Mouse (Mus musculus): ENCODE data around the gene Blcap. TPM values are rescaled to one million over a fixed set of nuclear protein-coding genes. Genes with fewer than 3 reads are reported as not detected.
"Not testable (repeated sequence)": the region's sequence is repeated elsewhere in the genome, so short reads cannot be mapped to it uniquely, and the experiment has no call there.

Gene Blcap
- total and polyA plus RNA-seq, 2 experiments from 2014 or later: 307 to 394 TPM

DNA sequence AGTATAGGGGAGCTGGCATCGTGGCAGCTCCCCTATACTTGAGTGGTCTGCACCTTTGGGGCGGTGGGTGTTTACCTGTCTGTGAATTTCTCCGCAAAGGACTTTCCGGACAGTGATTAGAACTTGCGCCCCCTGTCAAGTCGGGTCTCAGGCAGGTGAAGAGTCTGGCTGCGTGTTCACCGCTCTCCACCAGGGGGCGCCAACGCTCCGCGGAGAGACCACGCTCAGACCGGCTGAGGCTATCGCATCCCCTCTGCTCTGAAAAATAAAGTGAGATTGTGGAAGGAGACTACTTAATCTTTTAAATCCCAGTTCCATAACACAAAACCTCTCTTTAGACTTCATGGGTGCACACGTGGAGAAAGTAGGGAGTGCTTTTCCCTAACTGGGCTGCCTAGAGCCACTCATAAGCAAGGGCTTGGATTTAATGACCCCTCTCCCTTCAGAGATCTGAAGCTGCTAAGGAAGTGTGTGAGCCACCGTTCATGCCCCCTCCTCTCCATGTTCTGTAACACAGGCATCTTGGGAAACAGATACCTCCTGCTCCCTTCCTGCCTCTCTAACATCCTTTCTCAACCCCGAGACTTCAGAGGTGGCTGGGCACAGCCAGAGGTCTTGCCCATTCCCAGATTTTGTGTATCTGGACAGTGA lies 34.1 kb upstream of the Blcap start:
- peak; percentile 98 for TF ChIP-seq CTCF (IDR thresholded peaks at IDR 0.05)
- H3K9ac ChIP-seq (replicated peaks; ENCODE audit: low read length, poor library complexity, severe bottlenecking): peak overlapping the region; percentile 33; the same call in 1 of the 2 replicates
- no peaks in the 10 kb centered on the region for H3K9me3 ChIP-seq (ENCODE audit: low read length)
- no peaks in the 10 kb centered on the region for H3K27me3 ChIP-seq (ENCODE audit: insufficient read depth, low read length)
- DNase-seq (ENCODE audit: low spot score) (peak; percentile 74), ATAC-seq (ENCODE audit: low FRiP score) (no peak; the same call in 1 of the 2 replicates)
- H3K4me3 ChIP-seq (ENCODE audit: low read depth, low read length): no peak overlapping the region
- 5% methylated on average over 18 of the region's 18 CpGs for WGBS
- no peak overlapping the region for H3K4me2 ChIP-seq (ENCODE audit: low read depth, low read length, poor library complexity, severe bottlenecking)
- H3K36me3 ChIP-seq (ENCODE audit: insufficient read depth, low read length): no peaks in the 10 kb centered on the region
- 0 out of 2 replicates have a peak overlapping the region, but pooled peaks have one; percentile 26 for H3K27ac ChIP-seq (ENCODE audit: low read depth, low read length)
- H3K4me1 ChIP-seq (ENCODE audit: insufficient read depth, low read length): peaks cover 7% of the 10 kb centered on the region; the same call in 1 of the 2 replicates

- Histone ChIP-seq H3K4me3 (ENCODE audit: low read depth, low read length) (no peak overlapping the region), H3K4me1 (ENCODE audit: insufficient read depth, low read length) (no peaks in the 10 kb centered on the region), H3K9ac (replicated peaks; ENCODE audit: low read length, poor library complexity, severe bottlenecking) (no peak overlapping the region), H3K27ac (ENCODE audit: low read depth, low read length) (no peak overlapping the region), H3K36me3 (ENCODE audit: insufficient read depth, low read length) (no peaks in the 10 kb centered on the region), H3K9me3 (ENCODE audit: low read length) (no peaks in the 10 kb centered on the region), H3K4me2 (ENCODE audit: low read depth, low read length, poor library complexity, severe bottlenecking) (no peak overlapping the region), H3K27me3 (ENCODE audit: insufficient read depth, low read length) (no peaks in the 10 kb centered on the region)
- DNase-seq (ENCODE audit: low spot score) (no peak), ATAC-seq (ENCODE audit: low FRiP score) (no peak)
- 85% methylated on average over 6 of the region's 6 CpGs for WGBS
- no peak for TF ChIP-seq CTCF (IDR thresholded peaks at IDR 0.05)
These were observed 30.4 kb upstream of the Blcap start for GRCm38 (mm10) chr2:157601435-157601839.

GRCm38 (mm10) chr2:157596876-157597566 lies 25.9 kb upstream of the Blcap start:
- TF ChIP-seq CTCF (IDR thresholded peaks at IDR 0.05): no peak
- DNase-seq (ENCODE audit: low spot score) (no peak), ATAC-seq (ENCODE audit: low FRiP score) (no peak)
- no peak overlapping the region for H3K27ac ChIP-seq (ENCODE audit: low read depth, low read length)
- H3K36me3 ChIP-seq (ENCODE audit: insufficient read depth, low read length): no peaks in the 10 kb centered on the region
- H3K9me3 ChIP-seq (ENCODE audit: low read length): no peaks in the 10 kb centered on the region
- H3K4me1 ChIP-seq (ENCODE audit: insufficient read depth, low read length): no peaks in the 10 kb centered on the region
- no peak overlapping the region for H3K9ac ChIP-seq (replicated peaks; ENCODE audit: low read length, poor library complexity, severe bottlenecking)
- H3K27me3 ChIP-seq (ENCODE audit: insufficient read depth, low read length): no peaks in the 10 kb centered on the region
- no peak overlapping the region for H3K4me3 ChIP-seq (ENCODE audit: low read depth, low read length)
- no peak overlapping the region for H3K4me2 ChIP-seq (ENCODE audit: low read depth, low read length, poor library complexity, severe bottlenecking)
- WGBS: 62% methylated on average over 22 of the region's 22 CpGs

DNA sequence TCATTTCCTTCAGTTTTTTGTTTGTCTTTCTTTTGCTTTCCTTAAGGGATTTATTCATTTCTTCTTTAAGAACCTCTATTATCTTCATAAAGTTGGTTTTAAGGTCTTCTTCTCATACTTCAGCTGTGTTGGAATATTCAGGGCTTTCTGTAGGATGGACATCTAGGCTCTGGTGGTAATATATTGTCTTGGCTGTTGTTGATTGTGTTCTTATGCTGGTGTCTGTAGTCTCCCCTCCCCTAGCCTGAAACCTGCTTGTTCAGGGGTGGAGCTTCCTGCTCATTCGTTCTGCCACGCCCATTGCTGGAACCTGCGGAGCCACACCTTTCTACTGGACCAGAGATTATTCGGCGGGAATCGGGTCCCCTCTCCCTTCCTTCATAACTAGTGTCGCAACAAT lies 14.3 kb upstream of the Blcap start:
- DNase-seq (ENCODE audit: low spot score); H3K27me3 ChIP-seq (ENCODE audit: insufficient read depth, low read length); H3K9ac ChIP-seq (replicated peaks; ENCODE audit: low read length, poor library complexity, severe bottlenecking); H3K27ac ChIP-seq (ENCODE audit: low read depth, low read length); H3K4me3 ChIP-seq (ENCODE audit: low read depth, low read length); H3K36me3 ChIP-seq (ENCODE audit: insufficient read depth, low read length); H3K9me3 ChIP-seq (ENCODE audit: low read length); H3K4me1 ChIP-seq (ENCODE audit: insufficient read depth, low read length); ATAC-seq (ENCODE audit: low FRiP score); H3K4me2 ChIP-seq (ENCODE audit: low read depth, low read length, poor library complexity, severe bottlenecking): not testable (repeated sequence)
- WGBS: 18% methylated on average over 7 of the region's 7 CpGs

- ATAC-seq (ENCODE audit: low FRiP score) (no peak), DNase-seq (ENCODE audit: low spot score) (no peak)
- no peak for TF ChIP-seq CTCF (IDR thresholded peaks at IDR 0.05)
- Histone ChIP-seq H3K4me3 (ENCODE audit: low read depth, low read length) (no peak overlapping the region), H3K9ac (replicated peaks; ENCODE audit: low read length, poor library complexity, severe bottlenecking) (no peak overlapping the region), H3K4me1 (ENCODE audit: insufficient read depth, low read length) (no peaks in the 10 kb centered on the region), H3K9me3 (ENCODE audit: low read length) (no peaks in the 10 kb centered on the region), H3K4me2 (ENCODE audit: low read depth, low read length, poor library complexity, severe bottlenecking) (no peak overlapping the region), H3K27ac (ENCODE audit: low read depth, low read length) (no peak overlapping the region), H3K36me3 (ENCODE audit: insufficient read depth, low read length) (no peaks in the 10 kb centered on the region), H3K27me3 (ENCODE audit: insufficient read depth, low read length) (no peaks in the 10 kb centered on the region)
- 72% methylated on average over 2 of the region's 2 CpGs for WGBS
These were observed 1.7 kb upstream of the Blcap start for GRCm38 (mm10) chr2:157572786-157573185.

DNA sequence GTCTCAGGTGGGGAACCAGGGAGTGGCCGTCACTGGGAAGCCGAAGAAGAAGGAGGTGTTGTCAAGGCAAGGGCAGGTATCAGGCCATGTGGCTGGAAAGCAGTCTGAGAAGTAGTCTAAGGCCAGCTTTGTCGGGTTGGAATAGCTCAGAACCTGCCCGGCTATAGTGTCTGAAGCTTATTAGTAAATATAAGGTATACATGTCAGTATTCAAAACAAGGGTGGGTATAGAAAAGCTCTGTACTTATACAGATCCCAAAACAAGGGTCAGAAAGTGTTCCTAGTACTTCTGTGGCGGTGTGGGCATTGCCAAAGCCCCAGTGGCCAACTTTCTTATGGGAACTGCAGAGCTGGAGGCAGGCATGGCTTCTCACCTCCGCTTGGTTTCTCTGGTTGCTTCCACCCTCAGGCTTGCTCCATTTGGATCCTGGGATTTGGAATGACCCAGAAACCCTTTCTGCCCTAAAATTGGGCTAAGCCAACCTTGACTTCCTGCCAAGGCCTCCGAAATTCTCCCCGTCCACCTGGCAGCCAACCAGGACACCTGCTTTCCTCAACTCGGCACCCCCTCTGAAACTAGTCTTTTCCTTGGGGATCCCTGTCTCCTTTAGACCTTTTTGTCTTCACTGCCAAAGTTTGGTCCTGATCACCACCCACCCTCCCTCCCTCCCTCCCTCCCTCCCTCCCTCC lies 1.1 kb downstream of the Blcap start:
- no peak overlapping the region for H3K9ac ChIP-seq (replicated peaks; ENCODE audit: low read length, poor library complexity, severe bottlenecking)
- ATAC-seq (ENCODE audit: low FRiP score) (no peak), DNase-seq (ENCODE audit: low spot score) (no peak)
- no peak overlapping the region for H3K4me2 ChIP-seq (ENCODE audit: low read depth, low read length, poor library complexity, severe bottlenecking)
- 0 out of 2 replicates have a peak, but pooled peaks cover 3% of the 10 kb centered on the region for H3K4me1 ChIP-seq (ENCODE audit: insufficient read depth, low read length)
- WGBS: 81% methylated on average over 9 of the region's 9 CpGs
- no peaks in the 10 kb centered on the region for H3K9me3 ChIP-seq (ENCODE audit: low read length)
- TF ChIP-seq CTCF (IDR thresholded peaks at IDR 0.05): no peak
- no peak overlapping the region for H3K27ac ChIP-seq (ENCODE audit: low read depth, low read length)
- no peaks in the 10 kb centered on the region for H3K27me3 ChIP-seq (ENCODE audit: insufficient read depth, low read length)
- no peak overlapping the region for H3K4me3 ChIP-seq (ENCODE audit: low read depth, low read length)
- H3K36me3 ChIP-seq (ENCODE audit: insufficient read depth, low read length): no peaks in the 10 kb centered on the region

Measured in midbrain, postnatal 0 days (tissue).